Comparison of ENCODE assay signal across 9 mouse cellular contexts in the genomic region with DNA sequence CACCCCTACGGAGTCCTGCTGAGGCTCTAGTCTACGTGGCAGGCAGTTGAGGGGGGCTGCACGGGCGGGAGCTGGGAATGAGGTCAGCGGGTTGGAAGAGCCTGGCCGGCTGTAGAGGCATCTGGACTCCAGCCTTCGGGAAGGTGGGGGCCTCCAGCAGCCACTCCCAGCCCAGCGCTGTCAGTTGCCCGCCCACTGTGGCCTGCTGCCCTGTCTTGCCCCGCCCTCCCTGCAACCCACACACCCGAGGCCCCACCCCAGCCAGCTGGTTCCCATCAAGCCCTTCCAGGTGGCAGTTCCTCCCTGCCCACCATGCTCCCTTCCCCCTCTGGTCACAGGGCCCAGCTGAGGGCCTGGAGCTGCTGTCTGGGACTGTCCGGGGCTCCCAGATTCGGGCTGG. TPM values are rescaled to one million over a fixed set of nuclear protein-coding genes. Genes with fewer than 3 reads are reported as not detected.
DNase-seq lines count a peak whose midpoint lies in the region; ATAC-seq lines count a peak whose summit lies in the region.
"Had no signal": no experiment of that assay in that cellular context is flagged by ENCODE, and none has a peak within 500 bp of the region (broad histone marks: within the 10 kb centered on the region; RNA-seq: fewer than 3 reads in every experiment).

No protein-coding gene starts in this region.

- H3K4me1 ChIP-seq in forebrain, embryonic 13.5 days: peaks cover 17% of the 10 kb centered on the region

- no peak overlapping the region for H3K4me3 ChIP-seq in forebrain, embryonic 13.5 days

- no peaks in the 10 kb centered on the region for H3K36me3 ChIP-seq in forebrain, embryonic 13.5 days (ENCODE audit: poor library complexity, severe bottlenecking)

- H3K4me2 ChIP-seq in forebrain, embryonic 13.5 days: peak overlapping the region; percentile 32

- WGBS in forebrain, embryonic 13.5 days: 7% methylated on average over 13 of the region's 13 CpGs

- peak; percentile 79 for ATAC-seq in forebrain, embryonic 13.5 days
- no peak for ATAC-seq in megakaryocyte, adult 5-6 weeks (ENCODE audit: poor library complexity, severe bottlenecking)

- no peak overlapping the region; the same call in 1 of the 2 replicates for H3K9ac ChIP-seq in forebrain, embryonic 13.5 days

- intact Hi-C loops in heart, postnatal 10 days (cut with DNase I): no loop called here

- peak overlapping the region; percentile 44; the same call in 1 of the 2 replicates for H3K27ac ChIP-seq in forebrain, embryonic 13.5 days

- DNase-seq in right cerebral cortex, postnatal 14 days: peak; percentile 33
- DNase-seq in right cerebral cortex, adult 2 months (ENCODE audit: low spot score in 2 of 2): no peak
- peak; percentile 94 to 95 for DNase-seq in heart, postnatal 10 days
- peak; percentile 96 for DNase-seq in kidney, postnatal 10 days
- peak; percentile 90 for DNase-seq in lung, postnatal 14 days
- DNase-seq in skeletal muscle tissue, adult 2 months (ENCODE audit: low read depth, low spot score): peak; percentile 86

- H3K27me3 ChIP-seq in forebrain, embryonic 13.5 days: peaks cover 23% of the 10 kb centered on the region

- no peaks in the 10 kb centered on the region for H3K9me3 ChIP-seq in forebrain, embryonic 13.5 days (replicated peaks)

RNA-seq across cellular contexts. Expression of gene Col1a1, which starts 7.2 kb away (rescaled TPM):
- 29.9 and 31.5 TPM in 2 replicates for polyA plus RNA-seq in forebrain, embryonic 13.5 days (2015; fragmentation: Nextera tagmentation; extraction: Ambion mirVana)
- 100 to 1,000 TPM; 869 to 988 TPM for total RNA-seq in heart, postnatal 10 days (2021)
- total RNA-seq in megakaryocyte, adult 5-6 weeks (2015): 0.36 and 0.42 TPM in 2 replicates
- 0.49 and 4.8 TPM in 2 replicates for total RNA-seq in megakaryocyte, adult 5-6 weeks (2017)

RNA-seq across cellular contexts. Expression of gene Hils1, which starts 38.6 kb away (rescaled TPM):
- not detected in 2 replicates for polyA plus RNA-seq in forebrain, embryonic 13.5 days (2015; fragmentation: Nextera tagmentation; extraction: Ambion mirVana)
- total RNA-seq in heart, postnatal 10 days (2021): not detected
- total RNA-seq in megakaryocyte, adult 5-6 weeks (2015): not detected in 2 replicates
- not detected in 2 replicates for total RNA-seq in megakaryocyte, adult 5-6 weeks (2017)
- total RNA-seq: left cerebral cortex, postnatal 10 days had no signal

RNA-seq across cellular contexts. Expression of gene Sgca, which starts 47.3 kb away (rescaled TPM):
- polyA plus RNA-seq in forebrain, embryonic 13.5 days (2015; fragmentation: Nextera tagmentation; extraction: Ambion mirVana): not detected in 2 replicates
- 100 to 1,000 TPM; 123 to 128 TPM for total RNA-seq in heart, postnatal 10 days (2021)
- total RNA-seq in megakaryocyte, adult 5-6 weeks (2015): not detected in 2 replicates
- total RNA-seq in megakaryocyte, adult 5-6 weeks (2017): not detected in 2 replicates

Comparison
In these comparisons a context has a peak if more than half of its experiments do, and no peak if none do; other contexts are left out.
1. DNase-seq: peak in right cerebral cortex, postnatal 14 days (single experiment), heart, postnatal 10 days (2 of 2), kidney, postnatal 10 days (single experiment), lung, postnatal 14 days (single experiment) and skeletal muscle tissue, adult 2 months (single experiment); none in right cerebral cortex, adult 2 months (0 of 2).
2. RNA of gene Col1a1, which starts 7.2 kb away (total RNA-seq): 869 to 988 TPM in heart, postnatal 10 days; 0.36 to 4.8 TPM in megakaryocyte, adult 5-6 weeks; every median in the first group is over 100 times any median in the second.
3. RNA of gene Sgca, which starts 47.3 kb away (total RNA-seq): 123 to 128 TPM in heart, postnatal 10 days; not detected in megakaryocyte, adult 5-6 weeks; every median in the first group is over 100 times any median in the second.